Mouse (Mus musculus) left cerebral cortex, adult 2 months (tissue): ENCODE measurements around the gene Cdh9. TPM values are rescaled to one million over a fixed set of nuclear protein-coding genes. Genes with fewer than 3 reads are reported as not detected.

ENCODE experiments used
- DNase-seq, 2 experiments: peaks; one replicate each; pipeline ENCODE4 v3.0.0; 2021 to 2022; ENCODE audit warnings: low spot score in 2 of 2, mixed read lengths in 1 of 2; ENCODE audit errors: extremely low spot score in 1 of 2
- H3K27ac ChIP-seq: fragments of 200-600 bp; 2 replicates; pipeline ENCODE4 v1.8.1; 2022
- H3K4me3 ChIP-seq: fragments of 200-600 bp; 2 replicates; pipeline ENCODE4 v1.8.1; 2022
- CTCF ChIP-seq: fragments of 200-600 bp; IDR thresholded peaks from 2 replicates; pipeline ENCODE4 v1.8.1; 2022; ENCODE audit warnings: antibody characterized with exemption, mild to moderate bottlenecking, moderate library complexity
- intact Hi-C: fragments of 180-260 bp; cut with DNase I; formaldehyde crosslinking; loops from one replicate; pipeline ENCODE4 v1.15.1; 2025
- long read RNA-seq, 2 experiments: library from polyadenylated mRNA; stranded (forward); transcript quantifications; one replicate each; pipeline ENCODE4 v2.0.0; 2021; ENCODE audit warnings: borderline mapping rate in 2 of 2
- total RNA-seq, 2 experiments: library from RNA; stranded (reverse); gene quantifications; 2 replicates each; pipeline ENCODE4 v1.2.3; 2021

Cdh9 gene
- total RNA-seq, result 10 to 100 TPM; 14.3 to 16.0 TPM
- long read RNA-seq, experiment 1, transcript Cdh9-202 (12 exons, 3,539 nt), result major isoform, 7 of 14 reads
- long read RNA-seq, experiment 1, partial matches to known transcripts, result 2 of 14 reads
- long read RNA-seq, experiment 1, other reads (novel, unspliced or antisense), result 4 of 14 reads
- long read RNA-seq, experiment 2, partial matches to known transcripts, result 1 of 4 reads
- long read RNA-seq, experiment 2, other reads (novel, unspliced or antisense), result 1 of 4 reads

DNA sequence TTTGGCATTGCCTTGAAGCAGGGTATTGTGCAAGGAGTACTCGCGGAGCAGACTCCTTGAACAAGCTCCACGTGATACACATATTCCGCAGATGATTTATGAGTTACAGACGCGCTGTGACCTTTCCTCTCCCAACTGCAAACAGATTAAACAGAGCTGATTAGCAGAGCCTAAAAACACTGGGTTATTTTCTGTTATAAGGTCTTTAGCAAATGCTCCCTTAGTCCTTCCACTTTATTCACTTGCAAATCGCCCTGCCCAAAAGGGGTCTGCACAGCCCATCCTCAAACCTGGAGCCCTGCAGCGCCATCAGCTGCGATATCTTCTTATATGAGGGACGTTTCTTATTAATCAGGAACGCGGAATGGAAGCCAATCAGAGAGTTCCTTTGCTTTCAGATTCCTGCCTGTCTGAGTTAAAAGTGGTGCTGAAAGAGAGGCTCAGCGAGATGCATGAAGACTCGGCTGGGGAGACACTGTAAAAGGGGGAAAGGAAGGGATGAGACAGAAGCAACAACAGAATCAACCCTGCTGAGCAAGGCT is at the start of gene Cdh9:
Gene Cdh9, plus strand, starts transcription at position 287 of the 542 bp plus-strand sequence.
- TF ChIP-seq CTCF, result no peak
- H3K27ac ChIP-seq, result peak within 1 kb of the TSS; percentile 45

DNA sequence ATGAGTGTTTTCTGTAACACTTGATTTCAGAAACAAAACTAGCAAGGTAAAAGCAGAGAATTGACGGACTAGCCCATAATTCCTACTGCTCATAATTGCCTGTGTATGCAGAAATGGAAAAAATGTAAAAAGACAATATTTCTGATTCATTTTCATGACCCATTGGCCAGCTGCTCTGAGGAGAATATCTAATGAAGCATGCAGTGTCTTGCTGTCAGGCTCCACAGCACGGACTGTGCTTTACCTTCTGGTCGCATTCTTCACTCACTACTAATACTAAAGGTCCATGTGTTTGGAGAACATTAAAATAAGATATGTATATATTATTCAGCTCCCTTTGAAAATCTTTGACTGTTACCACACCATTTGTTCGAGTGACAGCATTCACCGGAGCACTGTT is 49.5 kb upstream of the Cdh9 start:
- Histone ChIP-seq H3K27ac (no peak overlapping the region), H3K4me3 (no peak overlapping the region)
- no peak for TF ChIP-seq CTCF
- intact Hi-C loops, result no loop called here
- no peak for DNase-seq

More for the DNA sequence above, at the start of gene Cdh9:
- peak within 1 kb of the TSS; percentile 61 for H3K4me3 ChIP-seq
- intact Hi-C loops, result no loop called here
- DNase-seq, result peak; percentile 27 to 32

DNA sequence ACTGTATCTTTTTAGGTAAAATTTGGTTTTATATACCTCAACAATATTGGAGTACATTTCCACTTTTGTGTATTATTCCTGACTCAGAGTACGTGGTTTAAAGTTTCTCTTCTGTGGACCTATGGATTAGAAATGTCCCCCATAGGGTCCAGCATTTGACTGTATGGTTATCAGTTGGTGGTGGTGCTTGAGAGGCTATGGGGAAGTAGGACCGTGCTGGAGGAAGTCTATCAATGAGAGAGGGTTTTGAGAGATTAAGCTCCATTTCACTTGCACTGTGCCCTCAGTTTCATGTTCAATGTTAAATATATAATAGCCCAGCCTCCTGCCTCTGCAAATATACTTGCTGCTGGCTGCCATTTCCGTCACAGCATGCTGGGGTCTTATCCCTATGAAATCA is 28.7 kb upstream of the Cdh9 start:
- TF ChIP-seq CTCF, result no peak
- DNase-seq, result no peak
- Histone ChIP-seq H3K27ac (no peak overlapping the region), H3K4me3 (no peak overlapping the region)
- intact Hi-C loops, result no loop called here

DNA sequence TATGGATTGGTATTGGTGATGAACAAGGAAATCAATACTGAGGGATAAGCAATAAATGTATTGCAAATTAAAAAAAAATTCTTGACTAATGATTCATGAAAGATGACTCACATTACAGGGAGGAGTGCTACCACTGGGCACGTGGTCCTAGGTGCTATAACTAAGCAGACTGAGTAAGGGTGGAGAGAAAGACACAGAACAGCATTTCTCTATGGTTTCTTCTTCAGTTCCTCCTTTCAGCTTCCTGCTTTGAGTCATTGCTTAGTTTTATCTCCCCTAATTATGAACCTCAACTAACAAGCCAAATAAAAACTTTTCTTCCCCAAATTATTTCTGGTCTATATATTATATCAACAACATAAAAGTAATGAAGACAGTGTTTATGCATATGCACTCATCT is 26.2 kb upstream of the Cdh9 start:
- intact Hi-C loops, result no loop called here
- TF ChIP-seq CTCF, result no peak
- DNase-seq, result no peak

DNA sequence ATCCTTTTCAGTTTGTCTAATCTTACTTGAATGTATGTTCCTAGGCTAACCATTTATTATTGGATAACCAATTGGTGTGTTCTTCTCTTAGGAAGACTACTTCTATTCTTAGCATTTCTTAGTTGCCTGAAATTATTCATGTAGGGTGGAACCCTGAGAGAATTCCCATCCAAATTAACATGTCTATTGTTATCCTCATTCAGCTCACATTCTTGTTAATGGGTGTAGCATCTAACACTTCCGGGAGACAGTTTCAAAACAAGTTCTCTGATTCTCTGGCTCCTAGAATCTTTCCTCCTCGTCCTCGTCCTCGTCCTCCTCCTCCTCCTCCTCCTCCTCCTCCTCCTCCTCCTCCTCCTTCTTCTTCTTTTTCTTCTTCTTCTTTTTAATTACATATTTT is 10.5 kb downstream of the Cdh9 start:
- DNase-seq, result no peak
- no peak overlapping the region for H3K27ac ChIP-seq
- TF ChIP-seq CTCF, result no peak
- no peak overlapping the region for H3K4me3 ChIP-seq
- intact Hi-C loops, result no loop called here

More for the DNA sequence above, 26.2 kb upstream of the Cdh9 start:
- Histone ChIP-seq H3K4me3 (no peak overlapping the region), H3K27ac (no peak overlapping the region)

DNA sequence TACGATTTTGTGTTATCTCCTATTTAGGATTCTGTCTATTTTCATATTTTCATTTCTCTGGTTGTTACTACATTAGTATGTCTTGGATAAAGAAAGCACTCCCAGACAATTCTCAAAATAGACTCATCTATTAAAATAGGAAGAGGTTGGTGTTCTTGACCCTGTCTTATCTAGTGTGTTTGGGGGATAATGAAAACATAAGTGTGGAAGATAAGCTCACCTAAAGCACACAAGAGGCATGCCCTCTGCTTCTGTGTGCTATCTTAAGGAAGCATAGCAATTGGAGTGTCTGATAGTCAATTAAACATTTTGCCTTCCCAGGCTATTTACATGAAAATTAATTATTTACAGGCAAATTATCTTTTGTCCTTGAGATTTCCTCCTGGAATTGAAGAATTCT is 18.1 kb downstream of the Cdh9 start:
- TF ChIP-seq CTCF, result no peak
- no peak for DNase-seq
- intact Hi-C loops, result no loop called here
- Histone ChIP-seq H3K27ac (no peak overlapping the region), H3K4me3 (no peak overlapping the region)

DNA sequence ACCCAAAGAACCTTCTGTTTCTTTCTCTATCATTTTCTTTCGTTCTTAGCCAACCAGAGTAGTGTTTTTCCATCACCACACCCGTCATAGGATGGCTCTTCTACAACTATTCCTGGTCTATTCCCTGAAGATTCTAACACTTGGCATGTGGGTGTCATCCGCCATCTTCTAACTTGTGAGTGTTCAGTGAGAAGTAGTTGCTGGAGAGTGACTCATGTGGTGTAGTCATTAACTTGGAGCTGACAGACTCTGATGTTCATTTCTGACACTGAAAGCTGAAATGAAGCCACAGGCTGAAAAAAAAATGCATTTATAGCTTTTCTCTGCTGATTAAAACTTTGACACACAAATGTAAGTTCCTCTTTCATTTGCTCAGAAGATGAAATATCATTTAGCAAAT is 34.7 kb downstream of the Cdh9 start:
- no peak overlapping the region for H3K27ac ChIP-seq
- H3K4me3 ChIP-seq, result no peak overlapping the region
- DNase-seq, result peak; percentile 16 to 24
- no peak for TF ChIP-seq CTCF
- intact Hi-C loops, result no loop called here

DNA sequence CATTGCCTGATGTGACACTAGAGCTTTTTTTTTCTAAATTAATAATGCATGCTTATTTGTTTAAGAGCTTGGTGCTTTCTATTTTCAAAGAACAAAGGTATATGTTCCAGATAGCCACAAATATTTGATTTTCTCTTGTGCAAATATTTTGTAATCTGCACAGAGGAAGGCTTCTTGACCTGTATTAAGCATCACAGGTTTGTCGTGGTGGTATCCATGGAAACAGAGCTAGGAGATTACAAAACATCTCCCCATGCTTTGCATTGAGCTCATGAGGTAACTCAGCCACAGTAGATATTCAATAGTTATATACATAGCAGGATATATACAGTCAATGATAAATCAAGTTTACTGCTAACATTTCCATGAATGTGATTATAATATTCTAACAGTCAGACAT is 56.0 kb downstream of the Cdh9 start:
- TF ChIP-seq CTCF, result no peak
- Histone ChIP-seq H3K4me3 (no peak overlapping the region), H3K27ac (no peak overlapping the region)
- DNase-seq, result no peak
- intact Hi-C loops, result no loop called here

DNA sequence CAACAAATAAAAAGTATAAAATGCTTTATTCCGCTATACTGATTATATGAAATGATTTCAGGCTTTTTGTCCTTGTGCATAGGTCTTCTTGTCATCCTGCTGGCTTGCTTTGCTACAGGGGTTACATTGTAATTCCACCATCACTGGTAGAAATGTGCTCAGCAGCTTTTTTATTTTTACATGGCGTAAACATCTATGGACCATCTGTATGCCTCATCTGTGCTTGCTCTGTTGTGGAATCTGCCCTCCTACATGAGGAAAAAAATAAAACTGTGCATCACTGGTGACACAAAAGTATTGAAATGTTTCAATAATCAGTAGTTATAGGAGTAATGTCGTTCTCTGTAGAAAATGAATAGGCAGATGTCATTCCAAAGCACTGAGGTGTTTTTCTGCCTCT is 64.3 kb downstream of the Cdh9 start:
- no peak for DNase-seq
- intact Hi-C loops, result no loop called here
- Histone ChIP-seq H3K27ac (no peak overlapping the region), H3K4me3 (no peak overlapping the region)
- no peak for TF ChIP-seq CTCF

DNA sequence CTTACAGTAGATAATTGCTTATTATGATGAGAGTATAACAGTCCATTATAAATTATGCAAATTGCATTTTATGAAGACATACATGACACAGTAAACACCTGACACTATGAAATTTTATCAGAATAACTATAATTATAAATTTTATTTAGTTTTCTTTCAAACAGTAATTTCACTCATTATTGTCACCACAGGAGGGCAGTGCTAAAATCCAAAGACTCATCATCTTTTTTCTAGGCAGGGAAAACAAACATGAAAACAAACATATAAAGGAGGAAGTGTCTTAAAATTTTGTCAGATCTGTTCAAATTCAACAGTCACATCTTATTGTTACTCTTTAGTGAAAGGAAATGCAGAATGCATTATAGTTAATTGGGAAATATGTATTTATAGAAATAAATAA is 72.7 kb downstream of the Cdh9 start:
- intact Hi-C loops, result no loop called here
- Histone ChIP-seq H3K4me3 (no peak overlapping the region), H3K27ac (no peak overlapping the region)
- TF ChIP-seq CTCF, result peak; percentile 3; the same call in 1 of the 2 replicates
- no peak for DNase-seq

DNA sequence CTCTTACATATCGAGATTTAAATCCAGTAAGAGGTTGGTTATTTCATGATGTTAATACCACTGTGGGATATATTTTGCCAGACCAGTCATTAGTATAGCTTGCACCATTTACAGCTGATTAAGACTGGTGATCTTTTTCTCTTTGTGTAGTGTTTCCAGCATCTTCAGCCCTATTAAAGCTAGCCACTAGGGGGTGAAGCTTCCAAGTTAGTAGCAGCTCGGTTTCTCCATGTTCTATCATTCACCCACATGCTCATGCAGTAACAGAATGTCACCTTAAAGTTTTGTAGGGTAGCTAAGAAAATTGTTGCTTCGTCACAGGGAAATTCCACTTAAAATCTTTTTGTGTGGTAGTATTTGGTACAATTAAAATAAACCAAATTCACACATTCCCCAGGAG is 82.2 kb downstream of the Cdh9 start:
- DNase-seq, result no peak
- no peak overlapping the region for H3K27ac ChIP-seq
- intact Hi-C loops, result no loop called here
- H3K4me3 ChIP-seq, result no peak overlapping the region
- TF ChIP-seq CTCF, result peak; percentile 33

DNA sequence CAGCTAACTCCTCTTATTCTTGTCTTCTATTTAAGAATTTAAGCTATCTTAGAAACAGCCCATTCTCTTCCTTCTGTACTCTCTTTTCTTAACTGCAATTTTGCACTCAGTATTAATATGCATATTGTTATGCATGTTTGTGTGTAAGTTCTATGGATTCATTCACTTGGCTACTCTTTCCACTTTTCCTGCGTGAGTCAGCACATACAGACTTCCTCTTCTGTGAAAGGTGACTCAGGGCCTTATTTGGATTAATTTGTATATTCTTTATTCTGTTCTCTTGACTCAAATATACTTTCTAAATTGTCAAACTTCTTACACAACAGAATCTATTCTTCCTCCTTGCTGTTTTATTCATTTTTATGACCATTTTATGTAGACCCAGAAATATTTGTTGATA is 85.5 kb downstream of the Cdh9 start:
- Histone ChIP-seq H3K27ac (no peak overlapping the region), H3K4me3 (no peak overlapping the region)
- TF ChIP-seq CTCF, result no peak
- no peak for DNase-seq
- intact Hi-C loops, result no loop called here

DNA sequence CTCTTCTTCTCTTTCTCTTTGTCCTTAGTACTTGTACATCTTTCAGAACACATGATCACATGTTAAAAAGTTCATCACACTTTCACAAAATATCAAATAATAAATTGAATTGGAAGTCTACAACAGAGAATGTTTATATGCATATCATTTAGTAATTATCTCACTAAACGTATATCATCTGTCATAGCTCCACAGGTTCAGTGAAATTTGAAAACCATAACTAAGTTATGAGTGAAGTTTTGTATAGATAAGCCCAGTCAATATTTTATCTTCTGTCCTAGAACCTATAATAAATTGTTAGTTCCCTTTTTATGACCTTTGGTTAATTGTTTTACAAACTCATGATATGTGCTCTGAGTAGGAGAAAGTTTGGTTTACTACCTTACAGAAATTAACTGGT is 106.2 kb downstream of the Cdh9 start:
- intact Hi-C loops, result no loop called here
- DNase-seq, result no peak
- H3K27ac ChIP-seq, result no peak overlapping the region
- TF ChIP-seq CTCF, result no peak
- no peak overlapping the region for H3K4me3 ChIP-seq
